Comparison of ENCODE assay signal across 8 mouse cellular contexts in the genomic region with DNA sequence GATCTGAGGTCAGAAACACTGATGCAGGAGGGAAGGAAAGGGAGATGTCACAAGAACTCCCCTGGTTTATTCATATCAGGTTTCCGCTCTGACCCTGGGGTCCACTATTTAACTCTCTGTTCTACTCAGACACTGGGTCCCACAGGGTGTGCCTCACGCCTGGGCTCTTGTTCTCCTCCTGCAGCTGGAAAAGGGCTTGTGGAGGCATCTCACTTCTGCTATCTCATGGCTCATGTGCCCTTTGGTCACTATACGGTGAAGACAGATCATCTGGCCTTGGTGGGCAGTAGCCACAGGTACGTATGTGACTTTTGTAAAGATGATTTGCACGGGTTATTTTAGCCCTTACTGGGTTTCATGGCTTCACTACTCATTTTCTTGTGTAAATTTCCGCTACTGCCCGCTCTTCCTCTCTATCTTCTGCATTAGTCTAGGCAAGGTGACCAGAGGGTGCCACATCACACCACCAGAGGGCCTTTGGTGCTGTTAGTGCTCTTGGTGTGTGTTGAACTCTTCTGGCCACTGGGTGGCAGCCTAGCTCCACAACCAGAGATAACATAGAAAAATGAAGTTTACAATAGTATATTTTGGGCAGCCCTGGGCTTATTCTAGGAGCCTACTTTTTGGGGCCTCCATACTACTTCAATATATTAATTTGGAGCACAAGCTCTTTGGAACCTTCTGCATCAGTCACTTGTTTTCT. TPM values are rescaled to one million over a fixed set of nuclear protein-coding genes. Genes with fewer than 3 reads are reported as not detected.
DNase-seq lines count a peak whose midpoint lies in the region; ATAC-seq and TF ChIP-seq lines count a peak whose summit lies in the region.

No protein-coding gene starts in this region.

- TF ChIP-seq CTCF in heart, adult 2 months (IDR thresholded peaks at IDR 0.05): peak; percentile 88
- peak; percentile 81; the same call in 1 of the 2 replicates for TF ChIP-seq CTCF in small intestine, adult 2 months (IDR thresholded peaks at IDR 0.05; ENCODE audit: extremely low read depth, insufficient read length, insufficient replicate concordance, low read depth, low read length)

- intact Hi-C loops in heart, adult 2 months (cut with DNase I): loop anchor here (5.0 kb wide), 1 partner anchor 1099 kb away; no protein-coding TSS in a partner anchor
- intact Hi-C loops in left cerebral cortex, postnatal 10 days (cut with DNase I): loop anchor here (1.0 to 10.0 kb wide), 3 partner anchors 789 to 1101 kb away; no protein-coding TSS in a partner anchor

- H3K36me3 ChIP-seq in heart, adult 2 months (ENCODE audit: control insufficient read depth, insufficient read depth, low read length): no peaks in the 10 kb centered on the region
- H3K36me3 ChIP-seq in heart, embryonic 12.5 days: no peaks in the 10 kb centered on the region
- no peaks in the 10 kb centered on the region for H3K36me3 ChIP-seq in forebrain, embryonic 14.5 days (ENCODE audit: control insufficient read depth, insufficient read depth, low read length)
- peaks cover 7% of the 10 kb centered on the region; the same call in 1 of the 2 replicates for H3K36me3 ChIP-seq in intestine, embryonic 16.5 days (ENCODE audit: control insufficient read depth, insufficient read depth, low read length)
- H3K36me3 ChIP-seq in midbrain, embryonic 13.5 days: no peaks in the 10 kb centered on the region
- H3K36me3 ChIP-seq in small intestine, adult 2 months (ENCODE audit: control insufficient read depth, insufficient read depth, low read length): peaks cover 55% of the 10 kb centered on the region

- no peak overlapping the region for H3K9ac ChIP-seq in heart, adult 2 months (ENCODE audit: low read depth, low read length)
- no peak overlapping the region for H3K9ac ChIP-seq in heart, embryonic 12.5 days
- no peak overlapping the region for H3K9ac ChIP-seq in forebrain, embryonic 14.5 days (ENCODE audit: low read length)
- no peak overlapping the region for H3K9ac ChIP-seq in intestine, embryonic 16.5 days (ENCODE audit: low read depth, low read length)
- no peak overlapping the region for H3K9ac ChIP-seq in midbrain, embryonic 13.5 days (replicated peaks)

- H3K27me3 ChIP-seq in heart, adult 2 months (ENCODE audit: control insufficient read depth, insufficient read depth, low read length): no peaks in the 10 kb centered on the region
- H3K27me3 ChIP-seq in heart, embryonic 12.5 days (replicated peaks): peaks cover 19% of the 10 kb centered on the region
- no peaks in the 10 kb centered on the region for H3K27me3 ChIP-seq in forebrain, embryonic 14.5 days (replicated peaks; ENCODE audit: control insufficient read depth, insufficient read depth, low read length)
- H3K27me3 ChIP-seq in intestine, embryonic 16.5 days (replicated peaks; ENCODE audit: control insufficient read depth, insufficient read depth, low read length): no peaks in the 10 kb centered on the region
- peaks cover 7% of the 10 kb centered on the region for H3K27me3 ChIP-seq in midbrain, embryonic 13.5 days
- H3K27me3 ChIP-seq in small intestine, adult 2 months (ENCODE audit: control insufficient read depth, insufficient read depth, low read length): no peaks in the 10 kb centered on the region

- no peak for ATAC-seq in heart, embryonic 12.5 days (ENCODE audit: insufficient number of reproducible peaks, low FRiP score)
- ATAC-seq in forebrain, embryonic 14.5 days: peak; percentile 78
- ATAC-seq in intestine, embryonic 16.5 days: peak; percentile 64
- peak; percentile 78 for ATAC-seq in midbrain, embryonic 13.5 days

- TF ChIP-seq EP300 in heart, adult 2 months (IDR thresholded peaks at IDR 0.05; ENCODE audit: insufficient read depth, low read depth, low read length): 0 out of 2 replicates have a peak, but pooled peaks have one; percentile 39

- DNase-seq in heart, adult 2 months: peak; percentile 38 to 42
- DNase-seq in c-Kit-positive CD71-negative TER-119-negative erythroid progenitor cells, embryonic 14.5 days (ENCODE audit: low read depth): peak; percentile 62
- DNase-seq in forebrain, embryonic 14.5 days (ENCODE audit: low spot score): peak; percentile 86
- peak; percentile 70 to 81 for DNase-seq in left cerebral cortex, postnatal 10 days (ENCODE audit: extremely low spot score in 1 of 2, low spot score in 2 of 2)

- no peaks in the 10 kb centered on the region for H3K4me1 ChIP-seq in heart, adult 2 months (ENCODE audit: control insufficient read depth, insufficient read depth, low read length)
- H3K4me1 ChIP-seq in heart, embryonic 12.5 days (replicated peaks): peaks cover 11% of the 10 kb centered on the region
- peaks cover 10% of the 10 kb centered on the region for H3K4me1 ChIP-seq in forebrain, embryonic 14.5 days (ENCODE audit: control insufficient read depth, insufficient read depth, low read length)
- peaks cover 6% of the 10 kb centered on the region; the same call in 1 of the 2 replicates for H3K4me1 ChIP-seq in intestine, embryonic 16.5 days (ENCODE audit: control insufficient read depth, insufficient read depth, low read length)
- peaks cover 21% of the 10 kb centered on the region for H3K4me1 ChIP-seq in midbrain, embryonic 13.5 days (replicated peaks)
- no peaks in the 10 kb centered on the region for H3K4me1 ChIP-seq in small intestine, adult 2 months (ENCODE audit: control insufficient read depth, insufficient read depth, insufficient read length, low read length)

- no peaks in the 10 kb centered on the region for H3K79me2 ChIP-seq in heart, adult 2 months (replicated peaks; ENCODE audit: control insufficient read depth, insufficient read depth, low read length)

- no peak overlapping the region for H3K4me2 ChIP-seq in heart, embryonic 12.5 days
- H3K4me2 ChIP-seq in forebrain, embryonic 14.5 days (ENCODE audit: low read length): no peak overlapping the region
- H3K4me2 ChIP-seq in intestine, embryonic 16.5 days (ENCODE audit: low read depth, low read length): no peak overlapping the region
- H3K4me2 ChIP-seq in midbrain, embryonic 13.5 days (replicated peaks): no peak overlapping the region

- no peak for TF ChIP-seq POLR2A in heart, adult 2 months (IDR thresholded peaks at IDR 0.05; ENCODE audit: insufficient read depth, low read depth, low read length)
- TF ChIP-seq POLR2A in small intestine, adult 2 months (IDR thresholded peaks at IDR 0.05; ENCODE audit: low read depth, low read length): no peak

- WGBS in heart, adult 2 months: 67% methylated on average over 7 of the region's 7 CpGs
- WGBS in heart, embryonic 12.5 days: 55% methylated on average over 7 of the region's 7 CpGs
- WGBS in forebrain, embryonic 14.5 days: 62% methylated on average over 7 of the region's 7 CpGs
- whole genome bisulfite sequencing in intestine, embryonic 16.5 days: 64% methylated on average over 7 of the region's 7 CpGs
- WGBS in midbrain, embryonic 13.5 days: 65% methylated on average over 7 of the region's 7 CpGs
- WGBS in small intestine, adult 2 months: 83% methylated on average over 7 of the region's 7 CpGs

- H3K4me3 ChIP-seq in heart, adult 2 months: no peak overlapping the region
- no peak overlapping the region for H3K4me3 ChIP-seq in heart, embryonic 12.5 days
- no peak overlapping the region for H3K4me3 ChIP-seq in forebrain, embryonic 14.5 days (ENCODE audit: low read depth, low read length)
- no peak overlapping the region for H3K4me3 ChIP-seq in intestine, embryonic 16.5 days (ENCODE audit: low read length)
- no peak overlapping the region for H3K4me3 ChIP-seq in midbrain, embryonic 13.5 days (replicated peaks)
- no peak overlapping the region for H3K4me3 ChIP-seq in small intestine, adult 2 months (ENCODE audit: low read depth, low read length)

- no peak overlapping the region for H3K27ac ChIP-seq in heart, adult 2 months
- no peak overlapping the region for H3K27ac ChIP-seq in heart, embryonic 12.5 days (ENCODE audit: poor library complexity, severe bottlenecking)
- no peak overlapping the region for H3K27ac ChIP-seq in forebrain, embryonic 14.5 days (ENCODE audit: low read depth, low read length)
- H3K27ac ChIP-seq in intestine, embryonic 16.5 days (ENCODE audit: low read length): no peak overlapping the region
- H3K27ac ChIP-seq in midbrain, embryonic 13.5 days: no peak overlapping the region
- H3K27ac ChIP-seq in small intestine, adult 2 months (ENCODE audit: insufficient read depth, low read depth, low read length): no peak overlapping the region

- no peaks in the 10 kb centered on the region; the same call in 1 of the 2 replicates for H3K9me3 ChIP-seq in heart, embryonic 12.5 days (replicated peaks)
- no peaks in the 10 kb centered on the region for H3K9me3 ChIP-seq in forebrain, embryonic 14.5 days (replicated peaks; ENCODE audit: control insufficient read depth, low read length)
- no peaks in the 10 kb centered on the region for H3K9me3 ChIP-seq in intestine, embryonic 16.5 days (ENCODE audit: control insufficient read depth, low read length)
- no peaks in the 10 kb centered on the region for H3K9me3 ChIP-seq in midbrain, embryonic 13.5 days

RNA-seq across cellular contexts. Expression of gene Sec16b, which starts 46.4 kb away (rescaled TPM):
- total RNA-seq in heart, adult 2 months (2021): 1 to 10 TPM in 1 of 2 experiments, under 1 TPM in 1; 0.76 to 1.2 TPM
- polyA plus RNA-seq in heart, adult 2 months (2012; rRNA removed): 3.2 and 3.3 TPM in 2 replicates
- polyA plus RNA-seq in heart, embryonic 12.5 days (2016; fragmentation: Nextera tagmentation; extraction: Ambion mirVana): 1.0 and 1.2 TPM in 2 replicates
- 0.53 and 0.64 TPM in 2 replicates for polyA plus RNA-seq in forebrain, embryonic 14.5 days (2014; fragmentation: Nextera tagmentation; extraction: Ambion mirVana)
- polyA plus RNA-seq in intestine, embryonic 16.5 days (2015; fragmentation: Nextera tagmentation; extraction: Ambion mirVana): 17.5 and 22.7 TPM in 2 replicates
- under 1 TPM; 0.53 to 0.81 TPM for total RNA-seq in left cerebral cortex, postnatal 10 days (2021)
- 0.26 and 0.32 TPM in 2 replicates for polyA plus RNA-seq in midbrain, embryonic 13.5 days (2015; fragmentation: Nextera tagmentation; extraction: Ambion mirVana)
- 18.1 and 33.0 TPM in 2 replicates for polyA plus RNA-seq in small intestine, adult 2 months (2012; rRNA removed)
